Mouse (Mus musculus) midbrain, embryonic 15.5 days (tissue): ENCODE results near the gene Nodal. TPM values are rescaled to one million over a fixed set of nuclear protein-coding genes. Genes with fewer than 3 reads are reported as not detected.

Experiments
- ATAC-seq: fragments of 200-750 bp; cut with Nextera tagmentation; replicated peaks from 2 replicates; pipeline ENCODE4 v1.8.0; 2017; ENCODE audit warnings: moderate TSS enrichment
- H3K27ac ChIP-seq: fragments of 300-500 bp; sonication (generic); 2 replicates; pipeline ENCODE4 v1.5.1; 2015; ENCODE audit warnings: mild to moderate bottlenecking, inconsistent platforms
- H3K27me3 ChIP-seq: fragments of 300-500 bp; sonication (generic); replicated peaks from 2 replicates; pipeline ENCODE4 v1.6.1; 2015; ENCODE audit warnings: inconsistent platforms
- H3K36me3 ChIP-seq: fragments of 300-500 bp; sonication (generic); replicated peaks from 2 replicates; pipeline ENCODE4 v1.6.1; 2015; ENCODE audit warnings: inconsistent platforms
- H3K4me1 ChIP-seq: fragments of 300-500 bp; sonication (generic); 2 replicates; pipeline ENCODE4 v1.6.1; 2015; ENCODE audit warnings: inconsistent platforms
- H3K4me2 ChIP-seq: fragments of 300-500 bp; sonication (generic); 2 replicates; pipeline ENCODE4 v1.6.1; 2015; ENCODE audit warnings: inconsistent platforms, mild to moderate bottlenecking, moderate library complexity
- H3K4me3 ChIP-seq: fragments of 300-500 bp; sonication (generic); 2 replicates; pipeline ENCODE4 v1.5.1; 2015; ENCODE audit warnings: mild to moderate bottlenecking, inconsistent platforms
- H3K9ac ChIP-seq: fragments of 300-500 bp; sonication (generic); 2 replicates; pipeline ENCODE4 v1.6.1; 2015; ENCODE audit warnings: mild to moderate bottlenecking, inconsistent platforms
- H3K9me3 ChIP-seq: fragments of 300-500 bp; sonication (generic); 2 replicates; pipeline ENCODE4 v1.6.1; 2016; ENCODE audit warnings: inconsistent platforms
- WGBS: fragments of 180-500 bp; shearing (Covaris S2); methylation state at CpG from one replicate; pipeline ENCODE4 v1.1.7; 2015; ENCODE audit warnings: mixed read lengths; 5-methylcytosine and 5-hydroxymethylcytosine counted together
- polyA plus RNA-seq: library from polyadenylated mRNA; unstranded; fragments of >200 nt; fragmentation: Nextera tagmentation; extraction: Ambion mirVana; gene quantifications from 2 replicates; pipeline ENCODE4 v1.2.1, GENCODE M21; 2015

Nodal gene
- polyA plus RNA-seq, 1 experiment from 2014 or later: 0.10 TPM

DNA sequence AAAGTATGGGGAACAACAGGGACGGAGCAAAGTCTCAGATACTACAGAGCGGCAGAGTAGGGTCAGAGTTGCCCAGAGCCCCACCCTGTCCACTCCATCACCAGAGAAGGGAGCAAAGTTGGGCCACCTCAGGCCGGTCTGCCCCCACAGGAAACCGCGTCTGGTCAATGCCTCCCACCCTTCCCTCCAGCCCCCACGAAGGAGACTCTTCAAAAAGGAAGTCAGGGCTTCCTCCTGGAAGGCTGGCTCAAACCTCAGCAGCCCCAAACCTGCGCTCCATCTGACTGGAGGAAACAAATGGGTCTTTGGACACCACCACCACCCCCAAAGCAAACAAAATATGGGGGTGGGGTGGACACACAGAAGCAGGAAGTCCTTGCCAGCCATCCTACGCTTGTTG, 35.9 kb upstream of the Nodal start:
- Histone ChIP-seq H3K4me1 (peaks cover 34% of the 10 kb centered on the region), H3K27ac (no peak overlapping the region), H3K9ac (no peak overlapping the region; the same call in 1 of the 2 replicates), H3K27me3 (no peaks in the 10 kb centered on the region), H3K4me2 (peak overlapping the region; percentile 91), H3K9me3 (no peaks in the 10 kb centered on the region), H3K36me3 (no peaks in the 10 kb centered on the region), H3K4me3 (peak overlapping the region; percentile 70)
- no peak for ATAC-seq
- WGBS: 26% methylated on average over 8 of the region's 8 CpGs

DNA sequence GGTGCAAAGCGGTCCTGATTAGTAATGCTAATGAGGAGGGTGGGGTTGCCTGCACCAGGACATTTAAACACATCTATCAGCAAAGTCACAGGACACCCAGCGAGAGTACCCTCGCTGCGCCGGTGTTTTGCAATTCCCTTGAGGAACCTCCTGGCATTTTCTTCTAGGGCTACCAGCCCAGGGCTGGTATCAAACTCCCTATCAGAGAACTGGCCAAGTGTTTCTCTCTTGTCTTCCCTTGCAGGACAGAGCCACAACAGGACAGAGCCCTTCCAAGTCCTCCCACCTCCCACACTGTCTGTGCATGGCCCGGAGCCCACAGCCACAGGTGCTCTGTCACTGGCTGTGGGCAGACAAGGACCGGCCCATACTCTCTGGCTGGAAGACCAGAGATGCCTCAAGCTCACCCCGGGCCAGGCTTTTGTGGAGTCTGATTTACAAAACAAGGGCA, 35.5 kb upstream of the Nodal start:
- Histone ChIP-seq H3K4me1 (peaks cover 34% of the 10 kb centered on the region), H3K9me3 (no peaks in the 10 kb centered on the region), H3K4me2 (peak overlapping the region; percentile 91), H3K27me3 (no peaks in the 10 kb centered on the region), H3K36me3 (no peaks in the 10 kb centered on the region), H3K9ac (peak overlapping the region; percentile 70; the same call in 1 of the 2 replicates), H3K27ac (no peak overlapping the region), H3K4me3 (peak overlapping the region; percentile 70)
- WGBS: 2% methylated on average over 8 of the region's 8 CpGs
- ATAC-seq: peak; percentile 22

DNA sequence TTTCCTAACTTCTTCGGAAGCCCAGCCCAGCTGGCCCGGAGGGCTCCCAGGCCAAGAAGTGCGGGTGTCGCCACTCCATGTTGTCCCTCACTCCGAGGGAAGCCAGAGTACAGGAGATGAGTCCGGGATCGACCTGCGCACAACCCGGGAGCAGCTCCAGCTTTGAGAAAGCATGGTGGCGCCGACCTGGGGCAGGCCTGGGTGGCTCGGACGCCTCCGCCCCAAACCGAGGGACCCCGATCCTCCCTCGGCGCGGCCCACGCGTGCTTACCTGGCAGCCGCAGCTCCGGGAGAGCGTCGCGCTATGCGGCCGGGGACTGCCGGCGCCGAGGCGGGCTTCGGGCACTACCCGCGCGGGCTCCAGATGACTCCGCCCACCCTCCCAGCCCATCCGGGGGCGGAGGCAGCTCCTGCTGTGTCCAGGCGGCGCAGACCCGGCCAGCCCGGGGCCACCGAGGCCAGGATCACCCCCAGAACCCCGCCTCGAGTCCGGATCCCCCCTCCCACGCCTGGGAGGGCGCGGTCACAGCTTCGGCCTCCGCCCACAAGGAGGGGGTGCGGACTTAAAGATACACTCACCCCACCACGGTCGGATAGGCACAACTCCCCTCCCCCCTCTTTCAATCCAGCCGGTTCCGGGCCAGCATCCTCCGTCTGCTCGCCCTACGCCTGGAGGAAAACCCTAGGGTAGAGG, 34.6 kb upstream of the Nodal start, which contains the start of gene Pald1:
Gene Pald1 (minus strand): TSS at position 510 of the 694 bp plus-strand sequence.
- Histone ChIP-seq H3K36me3 (no peaks in the 10 kb centered on the region), H3K9me3 (no peaks in the 10 kb centered on the region), H3K27me3 (no peaks in the 10 kb centered on the region), H3K4me3 (peak within 1 kb of the TSS; percentile 70), H3K9ac (peak within 1 kb of the TSS; percentile 70), H3K27ac (peak within 1 kb of the TSS; percentile 53), H3K4me1 (peaks cover 34% of the 10 kb centered on the region), H3K4me2 (peak within 1 kb of the TSS; percentile 91)
- WGBS: 0% methylated on average over 55 of the region's 60 CpGs
- peak; percentile 81 for ATAC-seq

DNA sequence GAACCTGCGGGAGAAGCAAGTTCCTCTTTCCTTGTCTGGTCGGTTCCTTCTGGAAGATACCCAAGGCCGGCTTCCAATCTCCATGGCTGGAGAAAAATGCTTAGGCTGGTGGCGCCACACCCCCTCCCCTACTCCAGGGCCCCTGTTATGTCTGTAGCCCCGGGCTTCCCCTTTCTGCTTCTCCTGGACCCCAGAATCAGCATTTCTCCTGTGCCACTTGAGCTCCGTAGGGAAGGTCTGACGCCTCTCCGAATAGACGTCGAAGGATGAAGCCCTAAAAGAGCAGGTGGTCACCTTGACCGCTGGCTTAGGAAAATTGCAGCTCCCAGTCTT, 34.1 kb upstream of the Nodal start:
- ATAC-seq: peak; percentile 46
- peak overlapping the region; percentile 91 for H3K4me2 ChIP-seq
- no peaks in the 10 kb centered on the region for H3K27me3 ChIP-seq
- H3K4me3 ChIP-seq: peak overlapping the region; percentile 70
- H3K27ac ChIP-seq: peak overlapping the region; percentile 53
- under 1% methylated on average over 11 of the region's 11 CpGs for WGBS
- H3K9ac ChIP-seq: peak overlapping the region; percentile 70
- no peaks in the 10 kb centered on the region for H3K36me3 ChIP-seq
- H3K9me3 ChIP-seq: no peaks in the 10 kb centered on the region
- peaks cover 34% of the 10 kb centered on the region for H3K4me1 ChIP-seq

DNA sequence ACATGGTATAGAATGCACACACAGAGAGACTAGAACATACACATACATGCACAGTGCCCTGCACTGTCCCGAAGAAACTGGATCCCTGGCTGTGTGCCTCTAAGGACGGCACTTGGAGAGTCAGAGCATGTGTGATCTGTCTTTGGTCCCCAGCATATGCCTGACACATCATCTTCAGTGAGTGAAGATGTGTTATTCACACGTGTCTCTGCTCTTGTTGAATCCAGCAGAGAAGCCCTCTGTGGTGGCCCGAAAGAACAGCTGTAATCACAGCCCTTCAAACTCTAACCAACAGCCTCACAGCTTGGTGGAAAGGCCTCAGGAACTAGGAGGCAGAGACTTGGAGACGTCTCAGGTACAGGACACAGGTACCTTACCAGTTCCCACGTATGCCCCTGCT, 32.6 kb upstream of the Nodal start:
- Histone ChIP-seq H3K9ac (no peak overlapping the region), H3K4me1 (peaks cover 29% of the 10 kb centered on the region), H3K36me3 (no peaks in the 10 kb centered on the region), H3K27ac (no peak overlapping the region), H3K4me3 (no peak overlapping the region), H3K4me2 (no peak overlapping the region), H3K27me3 (no peaks in the 10 kb centered on the region), H3K9me3 (no peaks in the 10 kb centered on the region)
- no peak for ATAC-seq
- 84% methylated on average over 6 of the region's 6 CpGs for WGBS

DNA sequence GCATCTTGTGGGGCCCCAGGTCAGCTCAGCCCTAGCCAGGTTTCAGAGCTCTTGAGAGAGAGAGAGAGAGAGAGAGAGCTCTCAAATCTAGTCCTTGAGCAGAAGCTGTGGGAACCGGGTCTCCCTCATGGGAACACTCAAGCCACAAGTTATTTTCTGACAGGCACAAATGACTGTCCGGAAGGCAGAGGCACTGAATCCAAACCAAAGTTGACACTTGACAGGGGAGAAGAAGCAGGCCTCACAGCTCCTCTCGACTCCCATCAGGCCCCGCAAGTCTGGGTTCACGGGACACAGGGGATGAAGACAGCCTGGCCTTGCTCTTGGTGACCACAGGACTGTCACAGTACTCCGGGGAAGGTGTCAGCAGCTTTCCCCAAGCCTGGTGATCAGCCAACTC, 31.5 kb upstream of the Nodal start:
- ATAC-seq: no peak
- Histone ChIP-seq H3K9ac (no peak overlapping the region), H3K9me3 (no peaks in the 10 kb centered on the region), H3K36me3 (no peaks in the 10 kb centered on the region), H3K4me3 (no peak overlapping the region), H3K27me3 (no peaks in the 10 kb centered on the region), H3K4me1 (peaks cover 23% of the 10 kb centered on the region), H3K4me2 (no peak overlapping the region), H3K27ac (no peak overlapping the region)
- 79% methylated on average over 6 of the region's 6 CpGs for WGBS

DNA sequence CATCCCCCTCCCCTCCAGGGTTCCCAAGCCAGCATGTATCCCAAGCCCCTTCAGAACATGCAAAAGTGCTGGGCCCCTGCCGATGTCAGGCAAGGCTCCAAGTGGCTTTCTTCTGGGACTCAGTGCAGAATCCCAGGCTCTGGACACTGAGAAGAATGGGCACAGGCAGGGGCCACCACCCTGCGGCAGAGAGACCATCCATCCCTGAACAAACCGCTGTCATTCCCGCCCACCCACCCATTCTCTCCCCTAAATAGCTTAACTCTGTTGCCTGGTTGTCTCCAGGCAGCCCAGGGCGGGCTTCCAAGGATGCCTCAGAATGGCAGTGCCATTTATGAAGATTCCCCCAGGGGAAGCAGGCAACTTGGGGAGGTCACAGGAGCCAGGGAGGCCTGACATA, 28.8 kb upstream of the Nodal start:
- no peaks in the 10 kb centered on the region for H3K9me3 ChIP-seq
- no peaks in the 10 kb centered on the region for H3K27me3 ChIP-seq
- H3K4me2 ChIP-seq: no peak overlapping the region
- H3K4me1 ChIP-seq: peaks cover 3% of the 10 kb centered on the region
- H3K4me3 ChIP-seq: no peak overlapping the region
- H3K9ac ChIP-seq: no peak overlapping the region
- 14% methylated on average over 5 of the region's 5 CpGs for WGBS
- no peak overlapping the region for H3K27ac ChIP-seq
- ATAC-seq: 0 out of 2 replicates have a peak, but pooled peaks have one; percentile 37
- no peaks in the 10 kb centered on the region for H3K36me3 ChIP-seq

DNA sequence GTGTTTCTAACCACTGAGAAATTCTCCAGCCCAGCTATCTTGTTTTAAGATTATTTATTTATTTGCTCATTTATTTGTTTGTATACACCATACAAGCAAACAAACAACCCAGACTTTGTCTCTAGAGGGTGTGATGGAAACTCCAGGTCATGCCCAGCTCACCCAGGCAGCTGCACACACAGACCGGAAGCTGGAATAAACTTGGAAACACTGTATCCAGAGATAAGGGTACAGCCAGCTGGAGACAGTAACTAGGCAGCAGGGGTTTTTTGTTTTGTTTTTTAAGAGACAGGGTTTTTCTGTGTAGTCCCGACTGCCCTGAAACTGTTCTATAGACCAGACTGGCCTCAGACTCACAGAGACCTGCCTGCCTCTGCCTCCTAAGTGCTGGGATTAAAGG, 27.6 kb upstream of the Nodal start:
- ATAC-seq: no peak
- no peak overlapping the region for H3K4me3 ChIP-seq
- H3K27me3 ChIP-seq: no peaks in the 10 kb centered on the region
- H3K27ac ChIP-seq: no peak overlapping the region
- no peak overlapping the region for H3K4me2 ChIP-seq
- WGBS: 63% methylated on average over 2 of the region's 2 CpGs
- no peaks in the 10 kb centered on the region for H3K9me3 ChIP-seq
- H3K36me3 ChIP-seq: no peaks in the 10 kb centered on the region
- no peaks in the 10 kb centered on the region for H3K4me1 ChIP-seq
- H3K9ac ChIP-seq: no peak overlapping the region

DNA sequence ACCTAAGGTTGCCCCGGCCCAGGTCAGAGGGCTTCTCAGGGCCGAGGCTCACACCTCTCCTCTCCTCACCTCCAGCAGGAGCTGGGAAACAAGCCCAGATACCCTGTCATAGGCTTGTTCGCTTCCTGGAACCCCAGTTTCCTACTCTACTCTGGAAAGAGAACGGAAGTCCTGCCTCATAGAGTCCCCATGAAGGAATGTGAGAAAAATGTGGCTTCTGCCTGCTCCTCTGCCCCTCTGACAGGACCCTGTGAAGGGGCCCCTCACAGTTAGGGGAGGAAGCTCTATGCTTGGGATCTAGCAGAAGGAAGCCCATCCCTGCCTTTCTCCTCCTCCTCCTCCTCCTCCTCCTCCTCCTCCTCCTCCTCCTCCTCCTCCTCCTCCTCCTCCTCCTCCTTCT, 25.2 kb upstream of the Nodal start:
- no peaks in the 10 kb centered on the region for H3K27me3 ChIP-seq
- no peaks in the 10 kb centered on the region for H3K36me3 ChIP-seq
- no peak overlapping the region for H3K27ac ChIP-seq
- no peak overlapping the region for H3K4me2 ChIP-seq
- no peak overlapping the region for H3K4me3 ChIP-seq
- 62% methylated on average over 4 of the region's 4 CpGs for WGBS
- H3K9me3 ChIP-seq: no peaks in the 10 kb centered on the region
- ATAC-seq: no peak
- H3K4me1 ChIP-seq: no peaks in the 10 kb centered on the region
- H3K9ac ChIP-seq: no peak overlapping the region

DNA sequence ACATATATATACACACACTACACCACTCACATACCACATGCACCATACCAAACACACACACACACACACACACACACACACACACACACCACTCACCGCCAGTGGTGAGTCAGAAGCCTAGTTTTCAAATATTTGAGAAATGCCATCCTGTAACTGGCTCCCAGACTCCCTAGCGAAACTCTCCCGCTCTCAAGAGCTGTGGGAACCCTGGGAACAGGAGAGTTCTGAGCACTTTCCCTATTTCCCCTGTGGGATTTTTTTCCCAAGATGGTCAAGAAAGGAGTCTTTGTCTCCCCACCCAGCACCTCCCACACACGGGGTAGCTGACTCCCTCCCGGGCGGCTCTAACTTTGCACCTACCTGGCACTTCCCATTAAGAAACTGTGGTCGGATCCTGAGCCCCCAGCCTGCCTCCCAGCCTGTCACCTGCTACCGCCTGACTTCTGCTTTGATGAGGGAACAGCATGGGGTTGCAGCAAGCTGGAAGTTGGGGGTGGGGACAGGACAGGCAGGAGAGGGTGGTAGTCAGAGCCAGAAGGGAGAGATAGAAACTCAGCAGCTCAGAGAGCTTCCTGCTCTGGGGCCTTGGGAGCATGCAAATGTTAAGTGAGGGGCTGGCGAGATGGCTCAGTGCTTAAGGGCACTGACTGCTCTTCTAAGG, 23.2 kb upstream of the Nodal start:
- Histone ChIP-seq H3K4me2 (no peak overlapping the region), H3K27me3 (no peaks in the 10 kb centered on the region), H3K9me3 (no peaks in the 10 kb centered on the region), H3K27ac (no peak overlapping the region), H3K4me3 (no peak overlapping the region), H3K4me1 (no peaks in the 10 kb centered on the region), H3K9ac (no peak overlapping the region), H3K36me3 (no peaks in the 10 kb centered on the region)
- ATAC-seq: no peak
- WGBS: 29% methylated on average over 9 of the region's 9 CpGs

DNA sequence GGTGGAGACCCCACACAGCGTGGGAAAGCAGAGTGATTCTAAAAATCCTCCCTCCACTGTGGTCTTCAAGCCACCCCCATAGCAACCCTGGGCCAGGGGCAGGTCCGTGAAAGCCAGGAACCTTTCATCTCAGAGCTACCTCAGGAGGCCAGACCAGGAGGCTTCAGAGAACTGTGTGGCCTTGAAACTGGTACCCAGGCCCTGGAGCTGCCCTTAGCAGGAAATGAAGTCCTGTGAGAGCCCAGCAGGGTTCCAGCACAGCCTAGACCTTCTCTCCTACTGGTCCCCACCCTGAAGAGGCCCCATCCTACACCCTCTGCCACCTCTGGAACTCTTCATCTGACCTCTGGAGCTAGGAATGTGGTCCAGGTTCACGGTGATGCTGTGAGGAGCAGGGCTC, 19.6 kb upstream of the Nodal start:
- no peak for ATAC-seq
- no peaks in the 10 kb centered on the region for H3K9me3 ChIP-seq
- H3K36me3 ChIP-seq: no peaks in the 10 kb centered on the region
- WGBS: 45% methylated on average over 3 of the region's 3 CpGs
- H3K9ac ChIP-seq: no peak overlapping the region
- H3K27me3 ChIP-seq: no peaks in the 10 kb centered on the region
- H3K4me1 ChIP-seq: no peaks in the 10 kb centered on the region
- no peak overlapping the region for H3K4me2 ChIP-seq
- H3K27ac ChIP-seq: no peak overlapping the region
- no peak overlapping the region for H3K4me3 ChIP-seq

DNA sequence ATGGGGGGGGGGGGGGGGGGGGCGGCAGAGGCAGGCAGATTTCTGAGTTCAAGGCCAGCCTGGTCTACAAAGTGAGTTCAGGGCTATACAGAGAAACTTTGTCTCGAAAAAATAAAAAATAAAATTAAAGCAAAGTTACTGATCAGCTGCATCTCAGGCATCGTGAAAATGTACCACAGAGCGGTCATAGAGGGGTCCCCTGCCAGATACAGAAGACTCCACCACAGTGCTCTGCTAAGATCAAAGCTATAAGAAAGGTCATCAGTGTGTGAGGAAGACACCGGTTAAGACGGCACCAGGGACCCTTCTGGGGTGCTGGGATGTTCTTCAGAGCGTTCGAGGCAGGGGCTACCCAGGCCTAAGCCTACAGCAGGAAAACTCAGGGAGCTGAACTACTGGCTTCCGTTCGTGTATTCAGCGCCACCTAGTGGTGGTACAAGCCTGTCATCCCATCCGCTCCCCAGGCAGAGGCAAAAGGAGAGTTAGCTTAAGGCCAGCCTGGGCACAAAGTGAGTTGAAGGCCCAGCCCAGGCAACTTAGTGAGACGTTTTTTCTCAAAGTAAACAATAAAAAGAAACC, 18.5 kb upstream of the Nodal start:
- Histone ChIP-seq H3K9ac (no peak overlapping the region), H3K4me1 (no peaks in the 10 kb centered on the region), H3K9me3 (no peaks in the 10 kb centered on the region), H3K27me3 (no peaks in the 10 kb centered on the region), H3K27ac (no peak overlapping the region), H3K36me3 (no peaks in the 10 kb centered on the region), H3K4me2 (no peak overlapping the region), H3K4me3 (no peak overlapping the region)
- 22% methylated on average over 13 of the region's 13 CpGs for WGBS
- peak; percentile 84 for ATAC-seq
